Mouse (Mus musculus) cerebellum, adult 2 months (tissue): Measurements from ENCODE around the gene Flvcr1. TPM values are rescaled to one million over a fixed set of nuclear protein-coding genes. Genes with fewer than 3 reads are reported as not detected.

Experiments used
- DNase-seq, 2 experiments: peaks; one replicate each; pipeline ENCODE4 v3.0.0; 2021
- H3K27ac ChIP-seq: fragments of 200-500 bp; 2 replicates; pipeline ENCODE4 v1.5.1; 2012; ENCODE audit warnings: low read length, control low read depth, inconsistent platforms; ENCODE audit not compliant: insufficient read depth
- H3K27me3 ChIP-seq: fragments of 200-500 bp; 2 replicates; pipeline ENCODE4 v1.6.1; 2012; ENCODE audit warnings: inconsistent platforms, mild to moderate bottlenecking, low read length, moderate library complexity; ENCODE audit not compliant: control insufficient read depth, insufficient read depth
- H3K4me1 ChIP-seq: fragments of 200-500 bp; 2 replicates; pipeline ENCODE4 v1.6.1; 2011; ENCODE audit warnings: low read length; ENCODE audit not compliant: control insufficient read depth, insufficient read depth
- H3K4me3 ChIP-seq: fragments of 200-500 bp; replicated peaks from 2 replicates; pipeline ENCODE3; 2011; ENCODE audit warnings: mild to moderate bottlenecking, low read depth, low read length, control low read depth; ENCODE audit not compliant: insufficient read depth
- CTCF ChIP-seq: fragments of 200-500 bp; IDR thresholded peaks from 2 replicates; pipeline ENCODE4 v1.5.1; 2011; ENCODE audit warnings: low read depth, mild to moderate bottlenecking, control low read depth, low read length, moderate library complexity, borderline replicate concordance; ENCODE audit not compliant: insufficient read depth
- POLR2A ChIP-seq: fragments of 200-500 bp; IDR thresholded peaks from 2 replicates; pipeline ENCODE4 v1.6.1; 2011; ENCODE audit warnings: low read length, control low read depth, borderline replicate concordance; ENCODE audit not compliant: insufficient read depth
- WGBS: fragments of 180-500 bp; shearing (Covaris S2); methylation state at CpG from one replicate; pipeline ENCODE4 v1.1.7; 2018; 5-methylcytosine and 5-hydroxymethylcytosine counted together
- polyA plus RNA-seq: library from polyadenylated mRNA; depleted of rRNA; stranded (reverse); fragments of >200 nt; gene quantifications from 2 replicates; pipeline ENCODE4 v1.2.3, GENCODE M21; 2012

Flvcr1 gene
- polyA plus RNA-seq, 1 experiment: 24.0 TPM

- WGBS: 66% methylated on average over 8 of the region's 8 CpGs
- no peak overlapping the region for H3K4me3 ChIP-seq
- no peak for TF ChIP-seq POLR2A
- TF ChIP-seq CTCF: no peak
- DNase-seq: no peak
- H3K27me3 ChIP-seq: no peaks in the 10 kb centered on the region
- H3K27ac ChIP-seq: no peak overlapping the region
- H3K4me1 ChIP-seq: no peaks in the 10 kb centered on the region
Observed at GRCm38 (mm10) chr1:191054870-191055532, 29.0 kb upstream of the Flvcr1 start.

- no peak for TF ChIP-seq POLR2A
- TF ChIP-seq CTCF: no peak
- Histone ChIP-seq H3K27ac (no peak overlapping the region), H3K4me3 (no peak overlapping the region), H3K27me3 (no peaks in the 10 kb centered on the region), H3K4me1 (no peaks in the 10 kb centered on the region)
- DNase-seq: no peak
- WGBS: 86% methylated on average over 3 of the region's 3 CpGs
Observed at GRCm38 (mm10) chr1:191053555-191053954, 27.6 kb upstream of the Flvcr1 start.

DNA sequence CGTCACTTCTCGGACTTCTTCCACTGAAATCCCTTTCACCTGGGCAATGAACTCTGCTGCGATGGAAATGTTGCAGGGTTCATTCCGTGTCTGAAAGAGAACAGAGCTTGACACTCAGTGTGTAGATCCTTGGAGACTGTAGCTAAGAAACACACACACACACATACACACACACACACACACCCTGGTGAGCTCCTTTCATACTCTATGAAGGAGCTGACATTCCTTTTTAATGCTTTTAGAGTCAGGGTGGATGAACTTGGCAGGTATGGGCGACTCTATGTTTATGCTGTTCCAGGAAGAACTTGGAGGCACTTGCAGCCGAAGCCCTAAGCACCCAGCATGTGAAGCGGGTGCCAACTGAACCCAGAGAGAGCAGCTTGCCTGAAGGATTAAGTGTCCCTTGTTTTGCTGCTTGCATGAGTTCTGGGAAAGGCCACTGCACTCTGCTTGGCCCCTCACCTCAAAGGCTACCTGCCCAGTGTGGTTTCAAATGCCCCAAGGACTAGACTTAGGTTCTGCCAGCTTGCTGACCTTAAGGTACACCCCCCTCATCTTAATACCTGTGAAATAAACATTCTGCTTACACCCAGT is 20.4 kb upstream of the Flvcr1 start:
- Histone ChIP-seq H3K27me3 (no peaks in the 10 kb centered on the region), H3K27ac (no peak overlapping the region), H3K4me1 (no peaks in the 10 kb centered on the region), H3K4me3 (no peak overlapping the region)
- DNase-seq: no peak
- whole genome bisulfite sequencing: 55% methylated on average over 7 of the region's 7 CpGs
- TF ChIP-seq POLR2A: no peak
- TF ChIP-seq CTCF: no peak

DNA sequence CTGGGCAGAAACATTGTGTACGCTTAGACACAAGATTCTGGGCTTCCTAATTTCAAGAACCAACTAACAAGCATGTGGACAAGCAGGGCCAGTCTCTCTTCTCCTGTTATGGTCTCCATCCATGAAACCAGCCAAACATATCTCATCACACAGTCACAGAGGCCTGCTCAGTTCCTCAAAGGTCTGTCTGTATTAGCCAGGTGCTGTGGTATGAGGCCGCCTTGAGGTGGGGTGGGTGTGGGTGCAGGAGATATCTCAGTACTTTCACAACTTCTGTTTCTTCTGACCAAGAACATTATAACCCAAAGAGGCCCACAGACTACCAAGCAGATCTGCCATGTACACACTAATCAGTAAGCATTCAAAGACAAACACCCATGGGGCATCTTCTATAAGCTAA is 19.3 kb upstream of the Flvcr1 start:
- Histone ChIP-seq H3K4me3 (no peak overlapping the region), H3K27me3 (no peaks in the 10 kb centered on the region), H3K27ac (no peak overlapping the region), H3K4me1 (no peaks in the 10 kb centered on the region)
- 99% methylated on average over 2 of the region's 2 CpGs for WGBS
- no peak for DNase-seq
- TF ChIP-seq POLR2A (no peak), CTCF (no peak)

DNA sequence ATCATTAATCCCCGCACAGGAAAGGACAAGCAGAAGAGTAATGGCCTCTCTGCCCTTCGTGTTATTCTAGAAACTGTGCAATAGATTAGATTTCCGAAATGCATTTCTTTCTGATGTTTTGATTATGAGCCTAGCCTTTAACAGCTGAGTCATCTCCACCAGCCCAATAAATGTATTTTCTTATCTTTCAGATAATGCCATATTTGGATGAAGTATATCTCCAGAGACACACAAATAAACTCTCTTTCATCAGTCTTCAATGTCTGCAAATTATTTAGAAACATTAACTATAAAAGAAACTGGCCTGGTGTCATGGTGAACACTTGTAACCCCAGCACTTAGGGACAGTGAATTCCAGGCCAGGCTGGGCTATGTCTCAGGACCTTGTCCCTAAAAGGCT is 16.7 kb upstream of the Flvcr1 start:
- TF ChIP-seq POLR2A (no peak), CTCF (no peak)
- H3K4me3 ChIP-seq: no peak overlapping the region
- H3K27ac ChIP-seq: no peak overlapping the region
- 89% methylated on average over 3 of the region's 3 CpGs for WGBS
- no peaks in the 10 kb centered on the region for H3K4me1 ChIP-seq
- H3K27me3 ChIP-seq: no peaks in the 10 kb centered on the region
- no peak for DNase-seq

DNA sequence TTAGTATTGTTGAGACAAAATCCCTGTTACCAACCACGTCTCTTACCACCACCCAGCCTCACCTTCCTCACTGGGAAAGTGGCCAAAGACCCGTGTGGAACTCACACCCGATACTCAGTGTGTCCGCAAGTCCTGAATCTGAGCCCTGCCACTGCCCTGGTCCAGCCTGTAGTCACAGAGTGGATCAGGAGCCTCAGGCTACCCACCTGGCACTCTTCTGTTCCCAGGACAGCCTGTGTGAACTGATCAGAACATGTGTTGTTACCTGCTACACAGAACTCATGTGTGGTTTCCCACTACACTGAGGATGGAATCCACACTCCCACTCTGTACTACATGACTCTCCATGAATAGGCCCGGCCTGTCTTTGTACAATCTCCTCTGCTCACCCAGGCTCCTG is 16.1 kb upstream of the Flvcr1 start:
- WGBS: 74% methylated on average over 5 of the region's 5 CpGs
- no peak for DNase-seq
- no peak overlapping the region for H3K4me3 ChIP-seq
- H3K4me1 ChIP-seq: no peaks in the 10 kb centered on the region
- no peak overlapping the region for H3K27ac ChIP-seq
- TF ChIP-seq CTCF (no peak), POLR2A (no peak)
- H3K27me3 ChIP-seq: no peaks in the 10 kb centered on the region

GRCm38 (mm10) chr1:191041352-191041751 is 15.4 kb upstream of the Flvcr1 start:
- H3K27me3 ChIP-seq: no peaks in the 10 kb centered on the region
- no peak overlapping the region for H3K4me3 ChIP-seq
- TF ChIP-seq POLR2A: no peak
- no peak for TF ChIP-seq CTCF
- no peak for DNase-seq
- no peaks in the 10 kb centered on the region for H3K4me1 ChIP-seq
- H3K27ac ChIP-seq: no peak overlapping the region

DNA sequence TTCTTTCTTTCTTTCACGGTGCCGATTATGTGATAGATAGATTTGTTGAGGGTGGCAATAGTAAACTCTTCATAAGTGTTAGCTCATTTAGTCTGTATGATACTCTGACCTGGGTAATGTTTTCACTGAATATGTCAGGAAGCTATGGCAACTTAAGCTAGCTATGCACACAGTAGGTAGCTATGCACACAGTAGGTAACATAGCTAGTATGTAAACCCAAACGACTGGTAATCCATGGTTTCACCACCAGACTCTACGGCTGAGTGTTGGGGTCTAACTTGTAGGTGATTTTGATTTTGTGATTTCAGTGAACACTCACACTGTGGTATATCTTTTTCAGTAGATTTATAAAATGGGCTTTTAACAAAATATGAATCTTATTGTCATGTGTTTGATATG is 12.0 kb upstream of the Flvcr1 start:
- no peaks in the 10 kb centered on the region for H3K27me3 ChIP-seq
- 87% methylated on average over 4 of the region's 4 CpGs for WGBS
- H3K4me1 ChIP-seq: no peaks in the 10 kb centered on the region
- no peak overlapping the region for H3K4me3 ChIP-seq
- no peak for TF ChIP-seq CTCF
- TF ChIP-seq POLR2A: no peak
- DNase-seq: no peak
- H3K27ac ChIP-seq: no peak overlapping the region

GRCm38 (mm10) chr1:191036554-191037334 is 10.8 kb upstream of the Flvcr1 start, which contains the start of gene Spata45:
Gene Spata45, plus strand, starts transcription at chr1:191036639.
- Histone ChIP-seq H3K27me3 (no peaks in the 10 kb centered on the region), H3K4me3 (no peak within 1 kb of the TSS), H3K4me1 (no peaks in the 10 kb centered on the region), H3K27ac (no peak within 1 kb of the TSS)
- DNase-seq: no peak
- no peak for TF ChIP-seq POLR2A
- TF ChIP-seq CTCF: no peak
- 77% methylated on average over 6 of the region's 6 CpGs for WGBS
